Mouse (Mus musculus) spleen, adult 2 months (tissue): Measurements from ENCODE around the gene Mfsd4b5.

ENCODE experiments used
- CTCF ChIP-seq: fragments of 200-500 bp; IDR thresholded peaks from 2 replicates; pipeline ENCODE4 v1.5.1; 2011; ENCODE audit warnings: mild to moderate bottlenecking, inconsistent platforms; ENCODE audit not compliant: insufficient read depth, insufficient read length, insufficient replicate concordance; ENCODE audit errors: extremely low read depth
- POLR2A ChIP-seq: fragments of 200-500 bp; IDR thresholded peaks from 2 replicates; pipeline ENCODE4 v1.6.1; 2011; ENCODE audit warnings: low read depth, low read length, inconsistent platforms

- TF ChIP-seq CTCF, result no peak
- TF ChIP-seq POLR2A, result no peak
These were observed 44.3 kb upstream of the Mfsd4b5 start for GRCm38 (mm10) chr10:40030716-40031115.
